Mouse (Mus musculus): ENCODE measurements at regions not wholly inside any gene's neighbourhood (a gene's known extent, or its start where the extent isn't known, plus 50 kb on each side); places are given as distances from the start of the nearest gene placed in this dataset.

DNA sequence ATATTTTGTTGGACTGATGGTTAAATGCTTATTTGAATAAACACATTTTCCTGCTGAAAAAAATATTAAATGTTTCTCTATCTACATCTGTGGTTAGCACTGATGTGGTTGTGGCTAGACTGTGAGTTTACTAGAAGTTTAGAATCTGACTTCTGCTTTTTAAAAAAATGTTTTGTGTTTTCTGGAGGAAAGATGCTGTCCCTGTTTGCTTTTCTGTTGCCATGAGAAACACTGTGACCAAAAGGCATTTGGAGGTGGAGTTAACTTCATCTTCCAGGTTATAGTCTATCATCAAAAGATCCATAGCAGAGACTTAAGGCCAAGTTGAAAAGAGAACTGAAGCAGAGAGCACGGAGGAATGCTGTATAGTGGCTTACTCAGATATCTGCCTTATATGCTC is 594.4 kb downstream of the Ofcc1 start:
- no peak overlapping the region for H3K27ac ChIP-seq (ENCODE audit: control insufficient read depth, low read depth, low read length)

More for the DNA sequence above, 594.4 kb downstream of the Ofcc1 start:
- Histone ChIP-seq H3K4me3 (ENCODE audit: control insufficient read depth in 1 of 2, insufficient read depth in 1 of 2, low read depth in 2 of 2, low read length in 2 of 2) (no peak overlapping the region), H3K9me3 (replicated peaks; ENCODE audit: insufficient read depth, low read length) (no peaks in the 10 kb centered on the region), H3K27me3 (ENCODE audit: control insufficient read depth in 1 of 2, insufficient read depth in 2 of 2, low read length in 2 of 2) (no peaks in the 10 kb centered on the region), H3K4me1 (ENCODE audit: control insufficient read depth in 1 of 2, insufficient read depth in 2 of 2, low read length in 2 of 2) (no peaks in the 10 kb centered on the region), H3K36me3 (ENCODE audit: control insufficient read depth in 1 of 2, insufficient read depth in 2 of 2, low read length in 2 of 2) (no peaks in the 10 kb centered on the region), H3K79me2 (ENCODE audit: control insufficient read depth, insufficient read depth, low read length, poor library complexity) (no peaks in the 10 kb centered on the region), H3K9ac (ENCODE audit: control insufficient read depth, low read depth, low read length, poor library complexity, severe bottlenecking) (no peak overlapping the region)
- TF ChIP-seq MEF2A (IDR thresholded peaks at IDR 0.05; ENCODE audit: extremely low read depth, insufficient replicate concordance, low read depth, low read length, poor library complexity, severe bottlenecking) = no peak
- no peak for DNase-seq (ENCODE audit: low read depth, low spot score)

Data from MEL (cell line).